Mouse (Mus musculus) forebrain, embryonic 16.5 days (tissue): ENCODE data around the gene Tcp10c. TPM values are rescaled to one million over a fixed set of nuclear protein-coding genes. Genes with fewer than 3 reads are reported as not detected.
A peak's percentile ranks its signal among the peaks of the same experiment; 100 is the strongest.
"Not testable (repeated sequence)": the region's sequence is repeated elsewhere in the genome, so short reads cannot be mapped to it uniquely, and the experiment has no call there.

Experiments
- ATAC-seq: fragments of 200-750 bp; cut with Nextera tagmentation; 2 replicates; pipeline ENCODE4 v1.8.0; 2017; ENCODE audit warnings: mild to moderate bottlenecking, moderate library complexity
- H3K27ac ChIP-seq: fragments of 300-500 bp; sonication (generic); 2 replicates; pipeline ENCODE4 v1.5.1; 2014; ENCODE audit warnings: low read length, control low read depth
- H3K27me3 ChIP-seq: fragments of 300-500 bp; sonication (generic); replicated peaks from 2 replicates; pipeline ENCODE4 v1.6.1; 2014; ENCODE audit warnings: low read length; ENCODE audit not compliant: control insufficient read depth, insufficient read depth
- H3K36me3 ChIP-seq: fragments of 300-500 bp; sonication (generic); 2 replicates; pipeline ENCODE4 v1.6.1; 2014; ENCODE audit not compliant: control insufficient read depth, insufficient read depth
- H3K4me1 ChIP-seq: fragments of 300-500 bp; sonication (generic); replicated peaks from 2 replicates; pipeline ENCODE4 v1.6.1; 2014; ENCODE audit warnings: low read length; ENCODE audit not compliant: control insufficient read depth, insufficient read depth
- H3K4me2 ChIP-seq: fragments of 300-500 bp; sonication (generic); 2 replicates; pipeline ENCODE4 v1.6.1; 2014; ENCODE audit warnings: mild to moderate bottlenecking, low read length, control low read depth
- H3K4me3 ChIP-seq: fragments of 300-500 bp; sonication (generic); replicated peaks from 2 replicates; pipeline ENCODE4 v1.5.1; 2014; ENCODE audit warnings: mild to moderate bottlenecking, low read length, control low read depth
- H3K9ac ChIP-seq: fragments of 300-500 bp; sonication (generic); replicated peaks from 2 replicates; pipeline ENCODE4 v1.6.1; 2014; ENCODE audit warnings: low read depth, low read length, control low read depth
- H3K9me3 ChIP-seq: fragments of 300-500 bp; sonication (generic); 2 replicates; pipeline ENCODE4 v1.6.1; 2016; ENCODE audit warnings: low read length; ENCODE audit not compliant: control insufficient read depth
- WGBS: fragments of 180-500 bp; shearing (Covaris S2); extraction: QIAGEN DNeasy Blood & Tissue Kit; methylation state at CpG from one replicate; pipeline ENCODE4 v1.1.7; 2014; 5-methylcytosine and 5-hydroxymethylcytosine counted together
- polyA plus RNA-seq: library from polyadenylated mRNA; unstranded; fragments of >200 nt; fragmentation: Nextera tagmentation; extraction: Ambion mirVana; gene quantifications from 2 replicates; pipeline ENCODE4 v1.2.1, GENCODE M21; 2015

Gene Tcp10c
- polyA plus RNA-seq, 1 experiment from 2014 or later, result not detected

- not testable (repeated sequence) for H3K36me3 ChIP-seq, H3K4me1 ChIP-seq, H3K27me3 ChIP-seq, H3K4me3 ChIP-seq, H3K9ac ChIP-seq, H3K9me3 ChIP-seq, ATAC-seq, H3K27ac ChIP-seq, H3K4me2 ChIP-seq
- 92% methylated on average over 3 of the region's 4 CpGs for WGBS
These were observed 53.4 kb downstream of the Tcp10c start for GRCm38 (mm10) chr17:13407621-13408256.

GRCm38 (mm10) chr17:13408257-13408633 lies 53.9 kb downstream of the Tcp10c start:
- H3K36me3 ChIP-seq, H3K4me1 ChIP-seq, H3K9ac ChIP-seq, H3K27ac ChIP-seq, H3K27me3 ChIP-seq, H3K4me2 ChIP-seq, H3K9me3 ChIP-seq, ATAC-seq, H3K4me3 ChIP-seq: not testable (repeated sequence)
- 92% methylated on average over 9 of the region's 11 CpGs for WGBS

GRCm38 (mm10) chr17:13421022-13421591 lies 66.7 kb downstream of the Tcp10c start:
- not testable (repeated sequence) for H3K9ac ChIP-seq, H3K27me3 ChIP-seq, H3K4me1 ChIP-seq, H3K36me3 ChIP-seq, H3K4me2 ChIP-seq, H3K27ac ChIP-seq, H3K9me3 ChIP-seq, H3K4me3 ChIP-seq, ATAC-seq
- WGBS, result 93% methylated on average over 9 of the region's 12 CpGs

GRCm38 (mm10) chr17:13422638-13423037 lies 68.3 kb downstream of the Tcp10c start:
- not testable (repeated sequence) for ATAC-seq

DNA sequence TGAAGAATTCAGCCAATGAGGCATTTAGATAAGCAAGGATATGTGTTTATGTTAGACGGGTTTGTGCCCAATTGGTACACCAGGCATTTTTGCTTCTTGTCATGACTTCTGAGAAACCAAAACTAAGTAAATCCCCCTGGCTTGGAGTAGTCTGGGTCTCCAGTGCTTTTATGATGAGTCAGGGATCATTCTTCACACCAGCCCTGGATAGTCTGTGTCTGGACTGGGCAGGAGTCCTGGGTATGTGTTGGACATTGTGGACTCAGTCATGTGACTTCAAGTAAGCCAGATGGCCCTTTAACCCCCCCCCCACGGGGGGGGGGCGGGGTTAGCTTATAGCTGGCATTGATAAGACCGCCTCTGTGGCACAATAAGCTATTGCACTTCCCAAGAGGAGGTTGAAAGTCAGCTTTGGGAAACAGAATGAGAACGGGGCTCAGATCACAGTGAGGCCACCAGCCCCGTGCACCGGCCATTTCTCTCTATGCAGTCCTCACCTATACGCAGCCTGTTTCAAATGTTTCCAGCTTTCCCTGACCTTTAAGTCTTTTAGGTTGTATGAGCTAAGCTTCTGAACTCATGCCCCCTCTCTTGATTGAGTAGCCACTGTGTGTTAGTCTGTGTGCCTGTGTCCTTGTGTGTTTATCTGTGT lies 69.1 kb downstream of the Tcp10c start:
- H3K9ac ChIP-seq, H3K4me3 ChIP-seq, H3K9me3 ChIP-seq, H3K36me3 ChIP-seq, H3K27me3 ChIP-seq, H3K27ac ChIP-seq, H3K4me2 ChIP-seq, ATAC-seq, H3K4me1 ChIP-seq: not testable (repeated sequence)
- 66% methylated on average over 8 of the region's 8 CpGs for WGBS

More at GRCm38 (mm10) chr17:13422638-13423037, 68.3 kb downstream of the Tcp10c start:
- H3K4me2 ChIP-seq, H3K36me3 ChIP-seq, H3K4me1 ChIP-seq, H3K27me3 ChIP-seq, H3K9ac ChIP-seq, H3K4me3 ChIP-seq, H3K27ac ChIP-seq, H3K9me3 ChIP-seq: not testable (repeated sequence)
- 88% methylated on average over 5 of the region's 5 CpGs for WGBS

- H3K36me3 ChIP-seq, H3K4me1 ChIP-seq, H3K4me2 ChIP-seq, H3K27me3 ChIP-seq, H3K4me3 ChIP-seq, H3K9me3 ChIP-seq, H3K27ac ChIP-seq, H3K9ac ChIP-seq, ATAC-seq: not testable (repeated sequence)
- 92% methylated on average over 6 of the region's 6 CpGs for WGBS
These were observed 69.9 kb downstream of the Tcp10c start for GRCm38 (mm10) chr17:13424321-13424720.

DNA sequence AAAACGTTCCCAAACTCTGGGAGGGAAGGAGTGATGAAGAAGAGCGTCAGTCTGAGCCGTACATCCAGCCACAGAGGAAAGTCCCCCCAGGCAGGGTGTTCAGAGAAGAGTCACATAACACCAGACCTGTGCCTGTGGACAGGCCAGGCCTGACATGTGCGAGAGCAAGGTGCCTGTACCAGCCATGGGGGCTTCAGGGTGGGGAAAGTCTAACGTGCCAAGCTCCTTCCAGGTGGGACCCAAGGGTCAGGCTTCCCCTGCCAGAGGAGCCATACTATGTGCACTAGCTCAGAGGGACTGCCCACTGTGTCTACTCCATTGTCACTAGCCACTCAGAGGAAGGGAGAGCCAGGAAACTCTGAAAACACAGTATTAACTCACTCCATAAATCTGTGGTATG lies 71.3 kb downstream of the Tcp10c start:
- H3K36me3 ChIP-seq, H3K9ac ChIP-seq, H3K27ac ChIP-seq, H3K4me1 ChIP-seq, H3K4me2 ChIP-seq, H3K27me3 ChIP-seq, H3K9me3 ChIP-seq, H3K4me3 ChIP-seq: not testable (repeated sequence)
- 82% methylated on average over 2 of the region's 5 CpGs for WGBS
- ATAC-seq, result 0 out of 2 replicates have a peak, but pooled peaks have one; percentile 15

GRCm38 (mm10) chr17:13426508-13426907 lies 72.1 kb downstream of the Tcp10c start:
- H3K4me3 ChIP-seq, H3K9me3 ChIP-seq, H3K9ac ChIP-seq, H3K27me3 ChIP-seq, H3K27ac ChIP-seq, H3K4me1 ChIP-seq, H3K4me2 ChIP-seq, H3K36me3 ChIP-seq, ATAC-seq: not testable (repeated sequence)
- 86% methylated on average over 4 of the region's 6 CpGs for WGBS
